Mouse (Mus musculus): ENCODE results near the gene Mknk2.
"Not testable (repeated sequence)": the region's sequence is repeated elsewhere in the genome, so short reads cannot be mapped to it uniquely, and the experiment has no call there.

The Mknk2 gene

DNA sequence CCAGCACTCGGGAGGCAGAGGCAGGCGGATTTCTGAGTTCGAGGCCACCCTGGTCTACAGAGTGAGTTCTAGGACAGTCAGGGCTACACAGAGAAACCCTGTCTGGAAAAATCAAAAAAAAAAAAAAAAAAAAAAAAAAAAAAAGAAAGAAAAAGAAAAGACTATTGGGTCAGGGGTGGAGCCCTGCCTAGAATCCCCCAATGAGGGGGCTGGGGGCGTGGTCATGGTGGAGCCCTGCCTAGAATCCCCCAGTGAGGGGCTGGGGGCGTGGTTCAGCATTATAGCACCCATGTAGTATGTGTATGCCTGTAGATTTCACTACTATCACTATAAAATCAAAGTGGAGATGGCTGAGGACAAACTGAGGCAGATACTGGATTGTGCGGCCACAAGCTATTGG, 28.0 kb downstream of the Mknk2 start:
- not testable (repeated sequence) for DNase-seq (ENCODE audit: low spot score in 2 of 2)

DNA sequence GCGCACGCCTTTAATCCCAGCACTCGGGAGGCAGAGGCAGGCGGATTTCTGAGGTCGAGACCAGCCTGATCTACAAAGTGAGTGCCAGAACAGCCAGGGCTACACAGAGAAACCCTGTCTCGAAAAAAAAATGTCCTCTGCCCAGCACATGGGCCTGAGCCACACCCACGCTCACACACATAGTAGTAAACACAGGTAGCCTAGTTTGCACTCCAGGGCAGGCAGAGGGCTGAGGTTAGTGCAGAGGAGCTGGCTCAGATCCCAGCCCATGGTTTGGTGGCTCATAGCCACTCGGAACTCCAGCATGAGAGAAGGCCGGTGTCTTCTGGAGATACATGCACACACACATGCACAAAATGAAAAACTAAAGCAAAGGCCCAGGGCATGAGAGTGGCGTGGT, 31.0 kb downstream of the Mknk2 start:
- no peak for DNase-seq (ENCODE audit: low spot score in 2 of 2)

DNA sequence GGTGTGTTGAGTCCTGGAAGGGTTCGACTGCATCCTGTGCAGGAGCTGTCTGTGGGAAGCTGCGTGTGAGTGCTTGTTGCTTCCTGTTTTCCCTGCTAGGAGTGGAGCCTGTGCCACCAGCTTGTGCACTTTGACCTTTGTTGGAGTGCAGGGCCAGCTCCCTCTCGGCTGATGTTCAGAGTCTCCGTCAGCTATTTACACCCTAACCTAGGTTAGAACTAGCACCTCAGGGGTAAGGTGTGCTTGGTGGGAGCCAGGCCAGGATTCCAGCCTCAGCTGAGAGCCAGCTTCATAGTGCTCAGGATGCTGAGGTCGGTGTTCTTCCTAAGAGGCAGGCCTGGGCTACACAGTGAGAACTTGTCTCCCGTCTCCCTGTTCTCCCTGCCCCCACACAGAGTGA, 42.6 kb downstream of the Mknk2 start:
- DNase-seq (ENCODE audit: low spot score in 2 of 2): no peak

DNA sequence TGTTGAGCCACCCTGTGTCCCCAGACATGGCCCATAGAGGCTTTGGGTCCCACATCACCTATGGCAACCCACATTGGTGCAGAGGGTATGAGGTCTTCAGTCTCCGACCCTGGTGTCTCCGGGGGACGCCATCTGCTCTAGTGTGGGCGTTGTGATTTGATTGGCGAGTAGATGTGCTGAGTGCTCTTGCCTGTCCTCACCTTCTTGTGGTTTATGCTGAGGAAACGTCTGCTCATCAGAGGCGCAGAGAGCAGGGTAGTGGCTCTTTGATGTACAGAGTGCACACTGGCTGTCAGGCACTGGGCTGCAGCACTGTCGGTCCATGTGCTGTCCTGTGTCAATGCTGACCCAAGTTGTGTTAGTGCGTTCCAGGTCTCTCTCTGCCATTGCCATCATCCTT, 49.0 kb downstream of the Mknk2 start:
- DNase-seq (ENCODE audit: low spot score in 2 of 2): no peak

DNA sequence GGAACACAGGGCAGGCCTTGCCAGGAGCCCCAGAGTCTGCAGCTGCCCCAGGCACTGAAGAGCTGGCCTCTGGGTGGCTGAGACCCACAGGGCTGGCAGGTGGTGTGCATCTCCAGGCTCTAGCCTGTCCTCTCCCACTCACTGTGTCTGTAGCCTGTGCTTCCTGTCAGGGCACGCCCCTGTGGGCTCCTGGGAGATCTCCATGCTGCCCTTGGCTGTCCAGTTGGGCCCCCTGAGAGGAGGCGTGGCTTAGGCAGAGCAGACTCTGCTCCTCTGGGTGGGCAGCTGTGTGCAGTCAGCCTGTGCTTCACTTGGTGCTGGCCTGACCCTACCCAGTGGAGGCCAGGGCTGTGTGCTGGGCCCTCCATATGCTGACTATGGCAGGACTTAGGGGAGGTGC, 50.2 kb downstream of the Mknk2 start:
- DNase-seq (ENCODE audit: low spot score in 2 of 2): no peak

DNA sequence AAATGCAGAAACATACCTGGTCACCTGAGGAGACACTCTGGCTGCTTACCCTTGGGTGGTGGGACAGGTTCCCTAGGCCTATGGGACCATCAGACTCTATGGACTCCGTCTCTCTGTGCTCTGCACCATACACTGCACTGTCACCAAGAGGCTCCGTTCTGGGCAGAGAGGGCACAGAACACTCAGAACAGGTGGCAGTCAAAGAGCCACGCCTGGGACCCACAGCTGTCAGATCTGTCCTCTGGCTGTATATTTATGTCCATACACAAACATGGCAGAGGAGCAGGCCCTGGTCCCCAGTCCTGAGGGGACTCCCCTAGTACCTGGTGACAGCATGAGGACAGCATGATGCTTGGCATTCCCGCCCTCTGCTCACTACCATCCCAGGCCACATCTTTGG, 52.1 kb downstream of the Mknk2 start:
- DNase-seq (ENCODE audit: low spot score in 2 of 2): no peak

DNA sequence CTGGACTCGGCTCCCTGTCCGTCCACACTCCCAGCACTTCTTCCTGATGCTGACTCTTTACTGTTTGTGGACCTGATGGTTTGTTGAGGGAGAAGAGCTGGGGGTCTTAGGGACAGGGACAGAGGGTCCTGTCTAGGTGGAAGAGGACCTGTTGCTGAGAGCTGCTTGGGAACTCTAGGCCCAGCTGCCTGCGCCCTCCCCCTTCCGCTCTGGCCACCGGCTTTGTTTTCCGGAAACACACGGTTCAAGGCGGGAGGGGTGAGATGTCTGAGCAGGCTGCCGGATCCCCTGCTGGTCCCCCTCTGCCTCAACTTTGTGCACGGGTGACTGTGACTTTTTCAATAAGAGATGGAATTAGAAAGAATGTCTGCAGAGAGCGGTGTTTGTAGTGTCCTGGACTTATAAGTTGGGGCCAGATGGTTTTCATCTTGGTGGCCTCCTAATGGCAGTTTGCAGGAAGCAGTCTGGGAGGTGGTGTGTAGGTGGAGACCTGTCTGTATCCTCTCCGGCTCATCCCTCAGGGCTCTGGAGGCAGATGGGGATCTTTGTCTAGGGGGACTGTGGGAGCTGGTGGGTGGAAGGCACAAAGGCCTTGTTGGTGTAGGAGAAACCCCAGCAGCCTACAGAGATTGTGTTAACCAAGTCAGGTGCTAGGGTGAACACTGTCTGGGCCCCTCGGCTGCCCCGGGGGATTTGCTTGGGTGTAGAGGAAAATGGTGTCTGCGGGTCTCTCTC, 54.3 kb downstream of the Mknk2 start:
- no peak for DNase-seq (ENCODE audit: low spot score in 2 of 2)

DNA sequence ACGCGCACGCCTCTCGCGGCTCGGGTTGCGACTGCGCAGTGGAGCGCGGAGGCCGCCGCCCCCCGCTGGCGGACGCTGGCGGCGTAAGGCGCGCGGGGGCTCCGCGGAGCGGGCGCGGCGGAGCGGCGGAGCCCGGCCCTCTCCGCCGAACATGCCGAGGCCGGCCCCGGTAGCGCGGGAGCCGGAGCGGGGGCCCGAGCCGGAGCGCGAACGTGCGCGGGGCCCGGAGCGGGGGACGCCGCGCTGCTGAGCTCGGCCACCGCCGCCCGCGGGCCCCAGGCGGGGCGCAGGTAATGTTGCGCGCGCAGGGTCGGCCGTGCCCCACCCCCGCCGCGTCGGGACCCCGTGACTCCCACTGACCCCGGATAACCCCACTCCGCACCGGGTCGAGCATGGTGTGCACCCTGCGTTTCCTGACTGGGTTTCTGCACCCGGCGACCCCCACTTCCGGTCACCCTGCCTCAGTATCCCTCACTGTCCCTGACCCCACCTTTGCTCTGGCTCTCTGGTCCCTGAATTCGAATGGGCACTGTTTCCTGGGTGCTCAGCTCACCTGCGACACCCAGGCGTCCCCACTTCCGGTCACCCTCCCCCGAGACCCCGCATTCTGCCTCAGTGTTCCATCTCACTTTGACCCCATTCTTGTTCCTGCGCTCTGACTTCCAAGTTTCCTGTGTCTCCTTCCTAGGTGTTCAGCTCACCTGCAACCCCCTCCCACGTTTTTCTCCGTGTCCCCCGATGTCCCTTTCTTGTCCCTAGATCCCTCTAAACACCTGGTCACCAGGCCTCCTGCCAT, 55.1 kb downstream of the Mknk2 start, which contains the start of gene Csnk1g2:
Gene Csnk1g2 (plus strand): TSS at position 178 of the 796 bp plus-strand sequence.
- peak; percentile 62 to 64 for DNase-seq (ENCODE audit: low spot score in 2 of 2)

DNA sequence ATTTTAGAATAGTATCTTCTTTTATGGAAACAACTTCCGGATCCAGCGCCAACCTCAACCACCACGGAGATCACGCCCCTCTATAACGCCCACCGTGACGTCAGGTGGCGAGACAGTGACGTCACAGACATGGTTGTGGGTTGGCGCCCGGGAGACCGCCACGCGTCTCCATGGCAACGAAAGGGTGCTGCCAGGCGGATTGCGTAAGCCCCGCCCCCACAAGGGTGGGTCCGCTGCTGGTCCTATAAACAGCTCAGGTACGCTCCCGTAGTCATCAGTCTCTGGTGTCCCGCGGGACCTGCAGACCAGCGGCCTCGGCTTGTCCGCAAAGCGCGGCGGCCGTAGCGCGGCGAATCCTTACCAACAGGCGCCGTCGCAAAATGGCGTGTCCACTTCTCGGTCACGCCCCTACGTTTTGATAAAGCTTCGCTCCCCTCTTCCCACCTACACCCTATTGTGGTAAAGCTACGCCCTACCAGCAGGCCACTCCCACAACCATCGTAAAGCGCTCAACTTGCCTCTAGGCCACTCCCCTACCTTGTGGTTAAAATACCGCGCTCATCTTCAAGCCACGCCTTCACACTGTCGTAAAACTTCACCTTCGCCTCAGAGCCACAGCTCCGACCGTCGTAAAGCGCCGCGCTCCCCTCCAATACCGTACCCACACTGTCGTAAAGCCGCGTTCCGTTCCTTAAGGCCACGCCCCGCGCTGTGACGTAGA, 55.8 kb downstream of the Mknk2 start:
- DNase-seq (ENCODE audit: low spot score in 2 of 2): peak; percentile 99

DNA sequence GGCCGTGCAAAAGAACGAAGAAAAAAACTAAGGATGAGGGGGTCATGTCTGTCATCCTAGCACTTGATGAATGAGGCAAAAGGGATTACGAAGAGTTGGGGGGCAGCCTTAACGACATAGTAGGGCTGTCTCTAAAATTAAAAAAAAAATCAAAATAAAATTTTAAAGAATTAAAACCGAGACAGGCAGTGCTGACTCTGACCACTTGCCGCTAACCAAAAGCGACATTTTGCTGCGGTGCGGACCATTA, 56.3 kb downstream of the Mknk2 start:
- no peak for DNase-seq (ENCODE audit: low spot score in 2 of 2)

DNA sequence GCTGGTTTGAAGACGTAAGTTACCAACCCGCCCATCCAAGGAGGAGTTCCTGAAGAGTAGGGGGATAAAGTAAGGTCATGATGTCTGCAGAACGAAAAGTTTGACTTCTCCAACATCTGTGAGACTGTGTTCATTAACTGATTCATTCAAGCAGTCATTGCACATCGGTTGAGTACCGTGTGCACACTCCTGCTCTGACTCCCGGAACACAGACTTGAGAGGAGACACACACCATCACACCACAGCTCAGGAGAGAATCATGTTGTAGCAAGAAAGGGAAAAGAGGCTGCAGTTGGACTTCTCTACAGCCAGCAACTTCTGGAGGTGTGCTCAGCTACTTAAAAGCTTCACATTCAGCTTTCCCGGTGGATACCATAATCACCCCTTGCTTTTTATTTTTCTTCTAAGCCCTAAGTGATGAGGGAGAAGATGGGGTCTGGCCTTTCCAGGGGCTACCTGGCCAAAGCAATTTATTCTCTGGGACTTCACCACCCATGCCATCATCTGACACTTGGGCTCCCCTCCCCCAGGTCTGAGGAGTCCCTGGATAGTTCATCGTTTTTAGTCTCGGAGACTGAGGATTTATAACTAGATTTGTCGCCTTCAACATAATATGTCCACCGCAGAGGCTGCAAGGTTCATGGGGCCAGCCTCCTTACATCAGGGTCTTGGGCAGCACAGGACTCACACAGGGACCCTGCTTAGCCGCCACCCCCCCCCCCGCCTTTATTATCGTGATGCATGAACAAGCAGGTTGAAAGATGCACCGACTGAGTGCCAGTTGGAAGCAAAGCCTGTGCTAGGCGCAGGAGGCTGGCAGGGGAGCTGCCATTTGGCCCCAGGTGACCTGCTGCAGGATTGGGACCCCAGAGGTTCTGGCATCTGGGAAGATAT, 56.9 kb downstream of the Mknk2 start:
- DNase-seq (ENCODE audit: low spot score in 2 of 2): no peak

DNA sequence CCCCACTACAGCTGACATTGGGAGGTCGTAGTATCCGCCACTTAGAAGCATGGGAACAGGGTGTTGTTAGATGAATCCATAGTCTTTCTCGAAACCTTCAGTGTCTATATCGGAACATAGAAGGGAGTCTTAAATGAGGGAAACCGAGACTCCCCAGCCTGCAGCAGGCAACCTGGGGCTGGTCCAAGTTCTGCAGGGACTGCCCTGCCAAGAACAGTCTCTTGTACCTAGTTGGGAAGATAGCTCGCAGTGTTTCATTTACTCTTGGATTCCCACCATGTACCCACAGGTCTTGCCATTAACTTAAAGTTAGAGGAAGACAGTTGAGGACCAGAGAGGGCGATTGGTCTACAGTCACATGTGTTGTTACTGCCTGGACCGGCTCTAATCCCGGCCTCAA, 57.5 kb downstream of the Mknk2 start:
- no peak for DNase-seq (ENCODE audit: low spot score in 2 of 2)

DNA sequence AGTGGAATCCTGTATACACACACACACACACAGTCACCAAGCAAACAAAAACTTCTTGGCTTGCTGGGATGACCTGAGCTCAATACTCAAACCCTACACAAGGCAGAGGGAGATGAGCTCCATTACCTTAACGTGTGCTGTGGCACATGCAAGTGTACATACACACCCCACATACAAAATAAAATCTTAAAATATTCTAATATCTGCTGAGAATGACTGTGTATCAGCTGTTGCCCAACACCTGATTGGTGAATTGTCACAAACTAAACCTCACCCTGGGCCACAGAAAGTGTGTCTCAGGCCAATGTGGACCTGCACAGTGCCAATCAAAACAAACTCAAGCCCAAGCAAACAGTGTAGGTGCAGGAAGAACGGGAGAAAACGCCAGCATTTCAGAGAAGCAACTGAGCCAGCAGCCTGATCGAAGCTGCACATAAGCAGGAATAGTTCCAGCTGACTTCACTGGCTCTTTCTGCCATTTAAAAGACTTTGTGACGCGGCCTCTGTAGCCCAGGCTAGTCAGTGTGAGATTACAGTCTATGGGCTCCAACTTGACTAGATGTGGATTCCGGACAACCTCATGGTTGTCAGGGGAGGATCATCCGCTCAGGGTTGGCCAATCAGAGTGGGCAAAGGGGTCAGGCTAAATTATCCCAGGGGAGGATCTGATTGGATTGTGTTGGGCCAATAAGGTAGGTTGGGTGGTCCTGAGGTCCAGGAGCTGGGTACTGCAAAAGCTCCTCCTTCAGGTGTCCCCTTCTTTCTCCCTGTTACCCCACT, 58.3 kb downstream of the Mknk2 start:
- no peak for DNase-seq (ENCODE audit: low spot score in 2 of 2)

DNA sequence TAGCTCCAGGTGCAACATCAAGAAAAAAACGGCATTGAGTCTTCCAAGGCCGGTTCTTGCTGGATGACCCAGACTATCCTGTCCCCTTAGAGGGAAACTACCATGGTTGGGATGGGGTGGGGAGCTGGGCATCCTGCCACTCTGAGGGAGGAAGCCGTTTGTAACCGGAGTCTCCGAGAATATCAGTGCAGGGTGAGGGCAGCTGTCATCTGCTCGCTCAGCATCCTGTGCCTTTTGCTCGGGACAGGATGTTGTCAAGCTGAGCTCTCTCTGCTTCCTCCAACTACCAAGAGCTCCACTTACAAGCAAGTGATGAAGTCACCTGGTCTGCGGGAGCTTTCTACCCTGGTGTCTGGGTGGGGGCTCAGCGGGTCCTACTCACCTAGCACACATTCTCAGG, 59.7 kb downstream of the Mknk2 start:
- no peak for DNase-seq (ENCODE audit: low spot score in 2 of 2)
